Mouse (Mus musculus): Measurements from ENCODE around the gene Samd15. TPM values are rescaled to one million over a fixed set of nuclear protein-coding genes. Genes with fewer than 3 reads are reported as not detected.

The Samd15 gene
- polyA plus RNA-seq, 1 experiment from 2014 or later, result 1.7 TPM

- 100% methylated on average over 1 of the region's 1 CpGs for WGBS
- no peak within 1 kb of the TSS for H3K9ac ChIP-seq
- H3K4me2 ChIP-seq, result no peak within 1 kb of the TSS
- peaks cover 56% of the 10 kb centered on the region for H3K36me3 ChIP-seq
- H3K9me3 ChIP-seq, result no peaks in the 10 kb centered on the region
- H3K27ac ChIP-seq, result no peak within 1 kb of the TSS
- H3K4me1 ChIP-seq (replicated peaks), result no peaks in the 10 kb centered on the region
- ATAC-seq (ENCODE audit: low FRiP score), result no peak
- H3K4me3 ChIP-seq, result no peak within 1 kb of the TSS
- no peaks in the 10 kb centered on the region for H3K27me3 ChIP-seq
These were observed 39.1 kb downstream of the Samd15 start, which contains the start of gene Noxred1 for GRCm38 (mm10) chr12:87238632-87239031. Gene Noxred1 (minus strand): TSS chr12:87238732.

GRCm38 (mm10) chr12:87250161-87250560 lies 50.6 kb downstream of the Samd15 start:
- H3K36me3 ChIP-seq, result peaks cover 90% of the 10 kb centered on the region
- H3K27ac ChIP-seq, result no peak overlapping the region
- 93% methylated on average over 6 of the region's 6 CpGs for WGBS
- no peak overlapping the region for H3K9ac ChIP-seq
- no peak overlapping the region for H3K4me3 ChIP-seq
- no peak for ATAC-seq (ENCODE audit: low FRiP score)
- H3K9me3 ChIP-seq, result no peaks in the 10 kb centered on the region
- no peaks in the 10 kb centered on the region for H3K4me1 ChIP-seq (replicated peaks)
- no peak overlapping the region for H3K4me2 ChIP-seq
- no peaks in the 10 kb centered on the region for H3K27me3 ChIP-seq

- no peaks in the 10 kb centered on the region for H3K27me3 ChIP-seq
- no peak overlapping the region for H3K4me3 ChIP-seq
- 97% methylated on average over 6 of the region's 6 CpGs for WGBS
These were observed 54.4 kb downstream of the Samd15 start for GRCm38 (mm10) chr12:87253878-87254277.

GRCm38 (mm10) chr12:87256629-87257028 lies 57.1 kb downstream of the Samd15 start:
- no peak for ATAC-seq (ENCODE audit: low FRiP score)
- Histone ChIP-seq H3K36me3 (peaks cover 94% of the 10 kb centered on the region), H3K9ac (no peak overlapping the region), H3K27me3 (no peaks in the 10 kb centered on the region), H3K27ac (no peak overlapping the region), H3K9me3 (no peaks in the 10 kb centered on the region), H3K4me3 (no peak overlapping the region), H3K4me2 (no peak overlapping the region), H3K4me1 (replicated peaks) (no peaks in the 10 kb centered on the region)
- WGBS, result 95% methylated on average over 5 of the region's 5 CpGs

More at GRCm38 (mm10) chr12:87253878-87254277, 54.4 kb downstream of the Samd15 start:
- H3K9ac ChIP-seq, result no peak overlapping the region
- H3K36me3 ChIP-seq, result peaks cover 96% of the 10 kb centered on the region
- no peak overlapping the region for H3K4me2 ChIP-seq
- H3K9me3 ChIP-seq, result no peaks in the 10 kb centered on the region
- ATAC-seq (ENCODE audit: low FRiP score), result no peak
- no peak overlapping the region for H3K27ac ChIP-seq
- H3K4me1 ChIP-seq (replicated peaks), result no peaks in the 10 kb centered on the region

- Histone ChIP-seq H3K4me3 (no peak overlapping the region), H3K4me1 (replicated peaks) (peaks cover 7% of the 10 kb centered on the region), H3K27me3 (no peaks in the 10 kb centered on the region), H3K9me3 (no peaks in the 10 kb centered on the region), H3K9ac (no peak overlapping the region), H3K4me2 (no peak overlapping the region), H3K36me3 (peaks cover 78% of the 10 kb centered on the region), H3K27ac (no peak overlapping the region)
- 98% methylated on average over 8 of the region's 8 CpGs for WGBS
- ATAC-seq (ENCODE audit: low FRiP score), result no peak
These were observed 61.0 kb downstream of the Samd15 start for GRCm38 (mm10) chr12:87260562-87260961.

Other genes starting within 250 kb of the Samd15 start
- gene Zdhhc22, start 209.3 kb upstream of the Samd15 start, polyA plus RNA-seq (2015; fragmentation: Nextera tagmentation; extraction: Ambion mirVana), result 12.1 and 13.4 TPM in 2 replicates
- gene Tmem63c, start 178.4 kb upstream of the Samd15 start, polyA plus RNA-seq (2015; fragmentation: Nextera tagmentation; extraction: Ambion mirVana), result 6.8 and 7.3 TPM in 2 replicates
- gene Ngb, start 97.2 kb upstream of the Samd15 start, polyA plus RNA-seq (2015; fragmentation: Nextera tagmentation; extraction: Ambion mirVana), result 0.94 and 1.2 TPM in 2 replicates
- 29.6 and 32.6 TPM in 2 replicates for gene Gstz1, start 52.6 kb upstream of the Samd15 start, polyA plus RNA-seq (2015; fragmentation: Nextera tagmentation; extraction: Ambion mirVana)
- 11.5 and 12.9 TPM in 2 replicates for gene Pomt2, start 51.8 kb upstream of the Samd15 start, polyA plus RNA-seq (2015; fragmentation: Nextera tagmentation; extraction: Ambion mirVana)
- 4.1 and 4.2 TPM in 2 replicates for gene Tmed8, start 731 bp downstream of the Samd15 start, polyA plus RNA-seq (2015; fragmentation: Nextera tagmentation; extraction: Ambion mirVana)
- 1.6 and 2.1 TPM in 2 replicates for gene Noxred1, start 39.0 kb downstream of the Samd15 start, polyA plus RNA-seq (2015; fragmentation: Nextera tagmentation; extraction: Ambion mirVana)
- 57.7 and 62.4 TPM in 2 replicates for gene Vipas39, start 66.5 kb downstream of the Samd15 start, polyA plus RNA-seq (2015; fragmentation: Nextera tagmentation; extraction: Ambion mirVana)
- 193 and 214 TPM in 2 replicates for gene Ahsa1, start 66.8 kb downstream of the Samd15 start, polyA plus RNA-seq (2015; fragmentation: Nextera tagmentation; extraction: Ambion mirVana)
- gene Ism2, start 100.0 kb downstream of the Samd15 start, polyA plus RNA-seq (2015; fragmentation: Nextera tagmentation; extraction: Ambion mirVana), result 1.1 and 1.2 TPM in 2 replicates
- 64.8 and 70.5 TPM in 2 replicates for gene Sptlc2, start 188.6 kb downstream of the Samd15 start, polyA plus RNA-seq (2015; fragmentation: Nextera tagmentation; extraction: Ambion mirVana)
- 283 and 290 TPM in 2 replicates for gene Slirp, start 244.2 kb downstream of the Samd15 start, polyA plus RNA-seq (2015; fragmentation: Nextera tagmentation; extraction: Ambion mirVana)
- gene Alkbh1, start 244.3 kb downstream of the Samd15 start, polyA plus RNA-seq (2015; fragmentation: Nextera tagmentation; extraction: Ambion mirVana), result 45.5 and 48.2 TPM in 2 replicates

Data from hindbrain, embryonic 13.5 days (tissue).